Mouse (Mus musculus) limb, embryonic 13.5 days (tissue): ENCODE measurements around the gene Prdm15. TPM values are rescaled to one million over a fixed set of nuclear protein-coding genes. Genes with fewer than 3 reads are reported as not detected.

Experiments used
- ATAC-seq: fragments of 200-750 bp; cut with Nextera tagmentation; 2 replicates; pipeline ENCODE4 v1.8.0; 2017; ENCODE audit warnings: low read depth, moderate number of reproducible peaks, moderate TSS enrichment; ENCODE audit not compliant: low FRiP score
- H3K27ac ChIP-seq: fragments of 300-500 bp; sonication (generic); 2 replicates; pipeline ENCODE4 v1.5.1; 2015; ENCODE audit warnings: inconsistent platforms, mild to moderate bottlenecking, moderate library complexity
- H3K27me3 ChIP-seq: fragments of 300-500 bp; sonication (generic); 2 replicates; pipeline ENCODE4 v1.6.1; 2015; ENCODE audit warnings: mild to moderate bottlenecking, inconsistent platforms
- H3K36me3 ChIP-seq: fragments of 300-500 bp; sonication (generic); 2 replicates; pipeline ENCODE4 v1.6.1; 2015; ENCODE audit warnings: inconsistent platforms, mild to moderate bottlenecking, moderate library complexity
- H3K4me1 ChIP-seq: fragments of 300-500 bp; sonication (generic); 2 replicates; pipeline ENCODE4 v1.6.1; 2015; ENCODE audit warnings: inconsistent platforms
- H3K4me2 ChIP-seq: fragments of 300-500 bp; sonication (generic); replicated peaks from 2 replicates; pipeline ENCODE4 v1.6.1; 2015; ENCODE audit warnings: inconsistent platforms, mild to moderate bottlenecking, moderate library complexity
- H3K4me3 ChIP-seq: fragments of 300-500 bp; sonication (generic); 2 replicates; pipeline ENCODE4 v1.5.1; 2015; ENCODE audit warnings: moderate library complexity, mild to moderate bottlenecking, inconsistent platforms
- H3K9ac ChIP-seq: fragments of 300-500 bp; sonication (generic); 2 replicates; pipeline ENCODE4 v1.6.1; 2015; ENCODE audit warnings: mild to moderate bottlenecking, inconsistent platforms
- H3K9me3 ChIP-seq: fragments of 300-500 bp; sonication (generic); 2 replicates; pipeline ENCODE4 v1.6.1; 2016; ENCODE audit warnings: inconsistent platforms
- WGBS: fragments of 180-500 bp; shearing (Covaris S2); methylation state at CpG from one replicate; pipeline ENCODE4 v1.1.7; 2015; 5-methylcytosine and 5-hydroxymethylcytosine counted together
- polyA plus RNA-seq: library from polyadenylated mRNA; unstranded; fragments of >200 nt; fragmentation: Nextera tagmentation; extraction: Ambion mirVana; gene quantifications from 2 replicates; pipeline ENCODE4 v1.2.1, GENCODE M21; 2015

The Prdm15 gene
- 12.7 and 15.3 TPM in 2 replicates for polyA plus RNA-seq

- Histone ChIP-seq H3K36me3 (peaks cover 8% of the 10 kb centered on the region; the same call in 1 of the 2 replicates), H3K9me3 (no peaks in the 10 kb centered on the region), H3K4me3 (peak within 1 kb of the TSS; percentile 93), H3K9ac (peak within 1 kb of the TSS; percentile 100), H3K4me2 (peak within 1 kb of the TSS; percentile 75), H3K4me1 (peaks cover 24% of the 10 kb centered on the region), H3K27ac (peak within 1 kb of the TSS; percentile 100), H3K27me3 (no peaks in the 10 kb centered on the region)
- WGBS: under 1% methylated on average over 31 of the region's 31 CpGs
- peak; percentile 90 for ATAC-seq
Observed at GRCm38 (mm10) chr16:97851741-97852319, at the start of gene Prdm15. Gene Prdm15, minus strand, starts transcription at chr16:97851850.

- H3K27me3 ChIP-seq: no peaks in the 10 kb centered on the region
- no peaks in the 10 kb centered on the region for H3K4me1 ChIP-seq
- no peaks in the 10 kb centered on the region for H3K9me3 ChIP-seq
- H3K36me3 ChIP-seq: no peaks in the 10 kb centered on the region
- 79% methylated on average over 5 of the region's 5 CpGs for WGBS
- H3K9ac ChIP-seq: no peak overlapping the region
- H3K27ac ChIP-seq: no peak overlapping the region
- H3K4me3 ChIP-seq: no peak overlapping the region
- ATAC-seq: no peak
- H3K4me2 ChIP-seq: no peak overlapping the region
Observed at GRCm38 (mm10) chr16:97897346-97898024, 45.8 kb upstream of the Prdm15 start.

- Histone ChIP-seq H3K9me3 (no peaks in the 10 kb centered on the region), H3K27ac (no peak overlapping the region), H3K27me3 (no peaks in the 10 kb centered on the region), H3K4me3 (no peak overlapping the region), H3K36me3 (peaks cover 38% of the 10 kb centered on the region), H3K4me2 (no peak overlapping the region), H3K4me1 (no peaks in the 10 kb centered on the region), H3K9ac (no peak overlapping the region)
- no peak for ATAC-seq
Observed at GRCm38 (mm10) chr16:97887762-97888161, 36.1 kb upstream of the Prdm15 start.

- WGBS: 90% methylated on average over 1 of the region's 1 CpGs
Observed at GRCm38 (mm10) chr16:97883696-97884095, 32.0 kb upstream of the Prdm15 start.

GRCm38 (mm10) chr16:97882891-97883290, 31.2 kb upstream of the Prdm15 start:
- peaks cover 42% of the 10 kb centered on the region for H3K36me3 ChIP-seq

More at GRCm38 (mm10) chr16:97883696-97884095, 32.0 kb upstream of the Prdm15 start:
- H3K4me1 ChIP-seq: no peaks in the 10 kb centered on the region
- H3K9me3 ChIP-seq: no peaks in the 10 kb centered on the region
- H3K27ac ChIP-seq: no peak overlapping the region
- no peak overlapping the region for H3K4me3 ChIP-seq
- H3K9ac ChIP-seq: no peak overlapping the region
- peaks cover 42% of the 10 kb centered on the region for H3K36me3 ChIP-seq
- no peak for ATAC-seq
- H3K27me3 ChIP-seq: no peaks in the 10 kb centered on the region
- no peak overlapping the region for H3K4me2 ChIP-seq

GRCm38 (mm10) chr16:97879134-97879533, 27.5 kb upstream of the Prdm15 start:
- H3K4me3 ChIP-seq: no peak overlapping the region
- H3K36me3 ChIP-seq: peaks cover 43% of the 10 kb centered on the region
- no peak overlapping the region for H3K4me2 ChIP-seq
- no peak overlapping the region for H3K9ac ChIP-seq
- no peak overlapping the region for H3K27ac ChIP-seq
- 88% methylated on average over 1 of the region's 1 CpGs for WGBS
- ATAC-seq: no peak
- H3K4me1 ChIP-seq: no peaks in the 10 kb centered on the region
- no peaks in the 10 kb centered on the region for H3K9me3 ChIP-seq
- no peaks in the 10 kb centered on the region for H3K27me3 ChIP-seq

More at GRCm38 (mm10) chr16:97882891-97883290, 31.2 kb upstream of the Prdm15 start:
- Histone ChIP-seq H3K4me3 (no peak overlapping the region), H3K4me2 (no peak overlapping the region), H3K9ac (no peak overlapping the region), H3K27me3 (no peaks in the 10 kb centered on the region), H3K27ac (no peak overlapping the region), H3K9me3 (no peaks in the 10 kb centered on the region), H3K4me1 (no peaks in the 10 kb centered on the region)
- no peak for ATAC-seq

- Histone ChIP-seq H3K27me3 (no peaks in the 10 kb centered on the region), H3K4me1 (no peaks in the 10 kb centered on the region), H3K27ac (no peak overlapping the region), H3K9ac (no peak overlapping the region), H3K4me2 (no peak overlapping the region), H3K4me3 (no peak overlapping the region), H3K36me3 (peaks cover 44% of the 10 kb centered on the region), H3K9me3 (no peaks in the 10 kb centered on the region)
- 86% methylated on average over 3 of the region's 3 CpGs for WGBS
- ATAC-seq: no peak
Observed at GRCm38 (mm10) chr16:97877502-97877901, 25.9 kb upstream of the Prdm15 start.

GRCm38 (mm10) chr16:97875101-97875500, 23.5 kb upstream of the Prdm15 start:
- WGBS: 91% methylated on average over 4 of the region's 4 CpGs
- Histone ChIP-seq H3K36me3 (peaks cover 43% of the 10 kb centered on the region), H3K27ac (no peak overlapping the region), H3K4me2 (no peak overlapping the region), H3K9me3 (no peaks in the 10 kb centered on the region), H3K27me3 (no peaks in the 10 kb centered on the region), H3K4me3 (no peak overlapping the region), H3K4me1 (no peaks in the 10 kb centered on the region), H3K9ac (no peak overlapping the region)
- no peak for ATAC-seq

GRCm38 (mm10) chr16:97874376-97874775, 22.7 kb upstream of the Prdm15 start:
- H3K9me3 ChIP-seq: no peaks in the 10 kb centered on the region
- H3K9ac ChIP-seq: no peak overlapping the region
- H3K4me2 ChIP-seq: no peak overlapping the region
- no peaks in the 10 kb centered on the region for H3K27me3 ChIP-seq
- WGBS: 62% methylated on average over 1 of the region's 1 CpGs
- no peak overlapping the region for H3K4me3 ChIP-seq
- no peak for ATAC-seq
- peaks cover 37% of the 10 kb centered on the region for H3K36me3 ChIP-seq
- H3K4me1 ChIP-seq: no peaks in the 10 kb centered on the region
- no peak overlapping the region for H3K27ac ChIP-seq

- H3K9ac ChIP-seq: no peak overlapping the region
- H3K4me3 ChIP-seq: no peak overlapping the region
- no peaks in the 10 kb centered on the region for H3K4me1 ChIP-seq
- H3K4me2 ChIP-seq: no peak overlapping the region
- no peak overlapping the region for H3K27ac ChIP-seq
- 85% methylated on average over 5 of the region's 5 CpGs for WGBS
- no peak for ATAC-seq
- H3K36me3 ChIP-seq: peaks cover 50% of the 10 kb centered on the region
- no peaks in the 10 kb centered on the region for H3K27me3 ChIP-seq
- H3K9me3 ChIP-seq: no peaks in the 10 kb centered on the region
Observed at GRCm38 (mm10) chr16:97872657-97873056, 21.0 kb upstream of the Prdm15 start.

- WGBS: 73% methylated on average over 6 of the region's 6 CpGs
- H3K4me1 ChIP-seq: no peaks in the 10 kb centered on the region
- peaks cover 55% of the 10 kb centered on the region for H3K36me3 ChIP-seq
Observed at GRCm38 (mm10) chr16:97869193-97870102, 17.8 kb upstream of the Prdm15 start.

GRCm38 (mm10) chr16:97863932-97864467, 12.3 kb upstream of the Prdm15 start:
- H3K36me3 ChIP-seq: peaks cover 34% of the 10 kb centered on the region
- H3K4me3 ChIP-seq: no peak overlapping the region
- H3K9me3 ChIP-seq: no peaks in the 10 kb centered on the region
- no peaks in the 10 kb centered on the region for H3K27me3 ChIP-seq
- H3K27ac ChIP-seq: no peak overlapping the region
- no peak overlapping the region for H3K4me2 ChIP-seq
- ATAC-seq: no peak
- WGBS: 76% methylated on average over 3 of the region's 3 CpGs
- H3K9ac ChIP-seq: no peak overlapping the region
- H3K4me1 ChIP-seq: no peaks in the 10 kb centered on the region

More at GRCm38 (mm10) chr16:97869193-97870102, 17.8 kb upstream of the Prdm15 start:
- Histone ChIP-seq H3K4me2 (no peak overlapping the region), H3K27ac (no peak overlapping the region), H3K9me3 (no peaks in the 10 kb centered on the region), H3K9ac (no peak overlapping the region), H3K4me3 (no peak overlapping the region), H3K27me3 (no peaks in the 10 kb centered on the region)
- no peak for ATAC-seq
